Mouse (Mus musculus) frontal cortex, postnatal 25 days (tissue): ENCODE data around the gene Dnttip1.

Experiments
- DNase-seq, 2 experiments: peaks; one replicate each; pipeline ENCODE4 v3.0.0; 2022; ENCODE audit warnings: low spot score in 2 of 2

The Dnttip1 gene

DNA sequence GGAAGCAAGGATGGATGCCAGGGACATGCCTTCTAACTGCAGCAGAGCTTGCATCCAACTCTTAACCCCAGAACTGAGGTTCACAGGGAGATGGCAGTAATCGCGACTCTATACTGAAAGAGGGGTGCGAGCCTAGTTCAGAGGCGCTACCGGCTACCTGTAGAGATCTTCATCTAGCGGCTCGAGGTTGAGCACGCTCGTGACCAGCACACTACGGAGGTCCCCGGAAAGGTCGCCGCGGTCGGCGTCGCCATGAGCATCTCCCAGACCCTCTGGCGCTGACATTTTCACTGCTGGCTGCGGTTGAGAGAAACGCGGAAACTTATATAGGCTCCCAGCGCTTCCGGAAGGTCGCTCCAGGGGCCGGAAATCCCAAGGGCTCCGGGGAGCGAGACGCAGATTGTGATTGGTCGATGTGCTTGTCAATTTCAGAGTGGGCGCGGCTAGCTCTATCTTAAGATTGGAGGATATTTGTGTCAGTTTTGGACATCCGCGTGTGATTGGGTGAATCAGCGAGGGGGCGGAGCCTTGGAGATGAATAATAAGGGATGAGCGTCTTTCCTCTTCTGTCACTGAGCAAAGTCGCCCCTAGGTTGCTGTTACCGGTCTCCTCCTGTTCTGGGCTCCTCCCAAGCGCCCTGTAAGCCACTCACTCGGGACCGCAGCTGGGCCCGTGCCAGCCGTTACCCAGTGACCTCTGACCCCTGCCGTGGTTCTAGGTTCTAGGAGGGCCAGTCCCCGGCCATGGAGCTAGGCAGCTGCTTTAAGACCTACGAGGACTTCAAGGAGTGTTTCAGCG is 58.9 kb downstream of the Dnttip1 start, which contains the start of the genes Acot8 and Zswim3:
Gene Acot8 (minus strand): TSS at position 350 of the 799 bp plus-strand sequence.
Gene Zswim3 (plus strand): TSS at position 566 of the 799 bp plus-strand sequence.
- DNase-seq: peak; percentile 99 to 100

DNA sequence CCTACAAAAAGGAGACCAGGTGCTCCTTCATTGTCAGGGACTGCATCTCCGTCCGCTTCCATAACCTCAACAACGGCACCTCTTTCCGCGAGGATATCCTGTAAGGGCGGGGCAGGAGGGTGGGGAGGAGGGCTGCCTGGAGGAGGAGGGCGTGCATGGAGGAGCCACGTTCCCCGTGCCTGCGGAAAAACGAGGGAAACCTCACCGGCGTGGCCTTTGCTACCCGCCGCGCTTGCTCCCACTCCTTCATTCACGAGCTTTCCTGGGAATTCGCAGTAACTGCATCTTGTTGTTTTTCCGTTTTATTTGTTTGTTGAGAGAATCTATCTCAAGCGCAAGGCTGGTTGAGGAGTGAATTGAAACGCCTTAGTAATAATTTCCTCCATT is 59.5 kb downstream of the Dnttip1 start:
- no peak for DNase-seq

DNA sequence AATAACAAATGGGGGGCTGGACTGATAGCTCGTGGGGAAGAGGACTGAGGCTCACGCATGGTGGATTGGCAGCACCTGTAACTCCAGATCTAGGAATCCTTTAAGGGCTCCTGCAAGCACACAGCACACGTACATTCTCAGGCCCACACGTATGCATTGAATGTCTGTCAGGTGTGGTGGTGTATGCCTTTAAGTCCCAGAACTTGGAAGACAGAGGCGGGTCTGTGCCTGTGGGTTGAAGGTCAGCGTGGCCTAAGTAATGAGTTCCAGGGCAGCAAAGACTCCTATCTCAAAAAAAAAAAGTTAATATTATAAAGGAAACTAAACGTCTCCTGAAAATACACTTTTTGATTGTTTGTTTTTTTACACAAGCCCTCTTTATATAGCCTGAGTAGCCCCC is 60.8 kb downstream of the Dnttip1 start:
- no peak for DNase-seq

DNA sequence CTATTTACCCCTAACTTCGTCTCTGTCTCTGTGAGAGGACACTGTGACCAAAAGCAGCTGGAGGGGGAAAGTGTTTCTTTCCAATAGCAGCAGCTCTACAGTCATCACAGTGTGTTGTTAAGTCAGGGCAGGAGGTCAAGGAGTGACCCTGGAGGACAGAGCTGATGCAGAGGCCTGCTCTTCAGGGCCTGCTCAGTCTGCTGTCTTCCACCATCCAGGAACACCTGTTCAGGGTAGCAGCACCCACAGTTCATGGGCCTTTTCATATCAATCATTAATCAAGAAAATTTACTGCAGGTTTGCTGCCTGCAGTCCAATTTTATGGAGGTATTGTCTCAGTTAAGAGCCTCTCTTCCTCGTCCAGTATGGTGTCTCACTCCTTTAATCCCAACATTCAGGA is 67.8 kb downstream of the Dnttip1 start:
- no peak for DNase-seq

DNA sequence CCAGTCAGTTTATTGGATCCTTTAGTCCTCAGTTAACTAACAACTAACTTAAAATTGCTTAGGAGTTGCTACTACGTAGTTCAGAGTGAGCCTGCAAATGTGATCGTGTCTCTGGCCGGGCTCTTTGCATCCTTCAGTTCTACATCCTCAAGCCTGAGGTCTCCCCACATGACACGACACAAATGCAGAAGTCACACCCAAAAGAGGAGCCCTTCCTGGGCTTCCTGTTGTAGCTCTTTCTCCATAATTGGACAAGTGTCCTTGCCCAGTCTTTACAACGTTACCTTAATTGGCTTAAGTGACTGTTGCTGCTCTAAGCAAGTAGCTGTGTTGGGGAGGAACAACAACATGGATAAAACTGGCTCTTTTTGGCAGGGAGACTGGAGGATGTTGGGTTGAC is 69.6 kb downstream of the Dnttip1 start:
- DNase-seq: no peak

DNA sequence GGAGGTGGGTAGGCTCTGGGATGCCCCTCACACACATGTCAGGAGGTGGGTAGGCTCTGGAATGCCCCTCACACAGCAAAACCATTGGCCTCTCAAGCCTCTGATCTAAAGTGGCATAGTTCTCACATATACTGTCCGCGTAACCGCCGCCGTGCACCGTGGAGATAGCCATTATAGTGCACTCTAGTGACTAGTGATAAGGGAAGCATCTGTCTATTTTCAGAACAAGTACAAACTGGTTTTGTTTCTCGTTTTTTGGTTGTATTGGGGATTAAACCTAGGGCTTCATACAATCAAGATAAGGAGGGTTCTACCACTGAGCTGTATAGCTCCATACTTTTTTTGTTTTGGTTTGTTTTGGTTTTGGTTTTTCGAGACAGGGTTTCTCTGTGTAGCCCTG is 70.0 kb downstream of the Dnttip1 start:
- DNase-seq: no peak

DNA sequence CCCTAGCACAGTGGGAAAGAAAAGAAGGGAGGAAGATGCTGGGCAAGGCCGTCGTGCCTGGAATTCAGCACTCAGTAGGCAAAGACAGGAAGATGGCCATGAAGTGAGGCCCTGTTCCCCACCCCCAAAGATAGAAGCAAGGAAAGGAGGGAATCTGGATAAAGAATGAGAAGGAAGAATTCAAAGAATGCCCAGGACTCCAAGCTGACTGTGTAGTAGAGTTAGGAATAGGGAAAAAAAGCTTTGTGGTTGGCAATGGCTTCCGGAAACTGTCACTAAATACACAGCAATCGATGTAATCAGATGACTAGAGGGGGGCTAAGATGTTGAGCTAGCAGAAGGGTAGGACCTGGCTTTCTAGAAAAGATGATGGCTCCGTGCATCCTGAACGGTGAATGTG is 71.4 kb downstream of the Dnttip1 start:
- no peak for DNase-seq

DNA sequence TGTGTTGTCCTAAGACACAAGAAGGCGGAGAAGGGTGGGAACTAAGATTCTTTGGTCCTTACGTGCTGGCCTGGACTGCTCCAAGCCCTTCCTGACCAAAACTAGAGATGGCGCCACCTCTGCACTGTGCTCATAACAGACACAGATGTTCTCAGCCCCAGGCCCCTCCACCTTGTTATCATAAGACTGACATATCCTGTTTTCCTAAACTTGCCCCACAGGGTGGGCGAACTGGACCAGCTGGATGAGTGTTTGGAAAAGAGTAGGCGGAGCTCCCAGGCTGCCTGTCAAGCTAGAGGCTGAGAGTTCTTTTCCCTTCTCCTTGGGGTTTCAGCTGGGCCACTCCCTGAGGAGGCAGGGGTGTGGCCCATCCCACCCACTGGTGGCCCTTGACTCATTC is 71.9 kb downstream of the Dnttip1 start:
- no peak for DNase-seq
